Mouse (Mus musculus) hindlimb bud, embryonic 11.5 days (tissue): ENCODE results near the gene Scamp1.

Experiments used
- DNase-seq: peaks from one replicate; pipeline ENCODE4 v3.0.0-alpha.2; 2012; ENCODE audit warnings: low read depth, low spot score; ENCODE audit errors: extremely low spot score

The Scamp1 gene

DNA sequence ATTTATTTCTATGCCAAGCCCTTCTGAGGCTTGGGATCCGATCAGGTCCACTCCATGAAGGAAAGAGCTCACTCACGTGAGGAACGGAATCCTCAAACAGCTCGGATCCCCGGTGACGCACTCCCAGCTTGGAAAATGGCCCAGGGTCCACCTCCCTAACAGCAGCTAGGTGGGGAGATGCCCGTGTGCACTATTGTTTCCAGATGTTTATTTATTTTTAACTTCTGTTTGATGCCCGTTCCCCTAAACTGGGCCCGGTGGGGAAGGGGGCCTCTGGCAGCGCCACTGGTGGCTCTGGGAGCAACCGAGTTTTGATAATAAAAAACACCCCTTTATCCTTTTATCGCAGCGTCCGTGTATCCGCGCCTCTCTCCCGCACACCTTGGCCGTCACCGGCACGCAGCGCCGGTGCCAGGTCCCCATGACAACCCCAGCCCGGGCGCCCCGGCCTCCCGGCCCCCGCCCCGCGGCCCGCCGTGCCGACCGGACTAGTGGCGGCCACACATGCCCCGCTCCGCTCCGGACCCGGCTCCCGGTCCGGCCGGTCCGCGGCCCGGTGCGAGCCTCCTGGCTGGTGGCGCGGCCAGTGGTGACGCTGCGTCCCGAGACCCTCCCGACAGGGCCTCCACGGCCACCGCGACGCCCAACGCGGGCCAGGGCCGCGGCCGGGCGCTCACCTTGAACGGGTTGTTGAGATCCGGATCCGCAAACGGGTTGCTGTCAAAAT, 951 bp downstream of the Scamp1 start:
- no peak for DNase-seq

DNA sequence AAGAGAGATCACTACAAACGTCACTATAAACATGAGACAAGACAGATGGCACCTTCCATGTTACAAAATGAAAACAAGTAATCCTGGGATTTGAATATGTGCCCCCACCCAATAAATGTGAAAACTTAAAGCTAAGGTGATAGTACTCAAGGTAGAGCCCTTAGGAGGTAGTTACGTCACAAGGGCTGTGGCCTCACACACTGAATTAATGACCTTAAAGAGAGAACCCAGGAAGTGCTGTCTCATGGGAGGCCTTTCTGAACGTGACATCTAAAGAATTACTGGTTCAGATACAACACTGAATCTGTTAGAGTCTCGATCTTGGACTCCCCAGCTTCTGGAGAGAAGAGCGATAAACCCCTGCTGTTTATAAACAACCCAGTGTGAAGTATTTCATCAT, 6.2 kb downstream of the Scamp1 start:
- DNase-seq, result no peak

DNA sequence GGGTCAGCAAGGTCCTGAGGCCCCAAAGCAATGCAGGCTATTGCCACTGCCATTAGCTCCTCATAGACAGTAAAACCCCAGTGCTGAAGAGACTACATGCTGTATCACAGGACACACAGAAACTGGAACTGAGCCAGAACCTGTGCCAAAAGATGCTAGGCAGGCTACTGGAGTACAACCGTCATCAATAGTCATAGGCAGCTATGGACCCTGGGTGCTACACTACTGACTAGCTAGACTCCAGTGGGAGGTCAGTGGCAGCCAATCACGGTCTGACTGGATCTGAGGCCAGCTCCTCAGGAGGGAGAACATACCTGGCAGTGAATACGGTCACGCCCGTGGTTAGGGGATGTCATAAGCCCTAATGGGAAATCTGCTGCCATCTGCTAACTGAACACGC, 14.4 kb downstream of the Scamp1 start:
- DNase-seq, result no peak

DNA sequence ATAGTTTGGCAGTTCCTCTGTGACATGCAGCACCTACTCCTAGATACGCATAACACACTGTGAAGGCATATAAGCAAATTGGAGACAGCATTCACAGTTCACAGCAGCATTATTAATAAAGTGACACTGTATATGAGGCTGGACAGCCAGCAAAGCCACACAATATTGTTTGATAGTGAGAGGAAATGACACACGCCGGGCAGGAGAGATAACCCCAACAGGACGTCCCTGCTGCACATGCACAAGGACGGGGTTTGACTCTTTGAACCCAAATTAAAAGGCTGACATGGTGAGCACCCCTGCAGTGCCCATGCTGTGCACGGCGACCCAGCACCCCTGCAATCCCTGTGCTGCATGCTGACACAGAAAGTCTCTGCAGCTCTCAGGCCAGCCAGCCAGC, 17.5 kb downstream of the Scamp1 start:
- DNase-seq, result no peak

DNA sequence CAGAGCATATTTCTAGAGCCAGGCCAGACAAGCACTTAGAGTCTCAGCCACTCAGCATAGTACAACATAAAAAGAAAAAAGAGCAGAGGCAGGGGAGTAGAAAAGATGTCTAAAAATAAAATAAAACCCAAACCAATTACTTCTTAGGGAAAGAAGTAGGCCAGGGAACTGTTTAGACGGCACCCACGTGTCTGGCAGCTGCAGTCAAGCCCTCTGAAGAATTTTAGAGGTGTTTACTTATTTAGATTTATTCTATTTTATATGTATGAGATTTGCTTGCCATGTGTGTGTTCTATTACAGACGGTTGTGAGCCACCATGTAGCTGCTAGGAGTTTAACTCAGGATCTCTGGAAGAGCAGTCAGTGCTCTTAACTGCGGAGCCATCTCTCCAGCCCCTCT, 18.5 kb downstream of the Scamp1 start:
- no peak for DNase-seq

DNA sequence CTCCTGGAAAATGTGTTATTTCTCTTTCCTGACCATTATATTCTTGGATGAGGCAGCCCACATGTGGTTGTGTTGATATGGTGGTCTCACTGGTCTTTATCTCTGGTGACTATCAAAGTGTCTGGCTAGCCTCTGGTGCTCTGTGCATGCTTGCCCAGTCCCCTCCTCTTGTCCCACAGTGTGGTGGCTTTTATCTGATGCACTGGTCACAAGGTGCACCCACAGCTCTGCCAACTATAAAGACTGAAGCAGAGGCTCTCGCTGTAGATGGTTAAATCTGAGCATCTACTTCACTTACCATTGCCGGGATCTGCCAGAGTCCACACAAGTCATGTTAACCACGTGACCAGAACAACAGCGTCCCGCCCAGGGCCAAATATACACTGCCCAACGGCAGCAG, 19.1 kb downstream of the Scamp1 start:
- no peak for DNase-seq

DNA sequence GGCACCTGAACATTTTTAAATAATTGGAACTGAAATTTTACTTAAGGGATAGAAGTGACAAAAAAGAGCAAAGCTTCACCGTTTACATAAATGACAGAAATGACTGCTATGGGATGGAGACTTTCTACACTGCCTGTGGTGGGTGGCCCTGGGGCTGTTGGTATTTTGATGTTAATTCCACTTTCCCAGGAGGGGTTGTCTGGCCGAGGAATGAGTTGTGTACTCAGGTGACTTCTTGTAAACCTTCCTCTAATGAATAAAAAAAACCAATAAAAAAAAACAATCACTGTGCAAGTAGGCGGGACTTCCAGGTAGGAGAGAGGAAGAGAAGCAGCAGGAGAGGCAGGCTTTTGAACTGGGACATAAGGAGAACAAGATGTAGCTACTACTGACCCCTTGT, 20.4 kb downstream of the Scamp1 start:
- DNase-seq, result no peak

DNA sequence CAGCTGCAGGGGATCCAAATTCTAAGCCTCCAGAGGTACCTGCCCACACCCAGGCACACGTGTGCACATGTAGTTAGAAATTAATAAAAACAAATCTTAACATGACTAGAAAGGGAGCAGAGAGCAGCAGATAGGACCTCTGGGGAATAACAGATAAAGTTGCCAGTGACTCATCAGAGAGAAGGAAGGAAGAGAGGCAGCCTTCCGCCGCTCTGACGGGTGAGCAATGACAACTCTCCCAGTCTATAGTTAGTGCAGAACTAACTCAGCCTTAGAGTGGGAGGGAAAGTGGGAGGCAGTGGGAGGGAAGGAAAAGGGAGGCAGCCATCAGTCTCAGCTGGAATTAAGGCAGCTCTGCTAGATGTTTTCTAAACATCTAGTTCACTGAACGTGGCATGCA, 21.7 kb downstream of the Scamp1 start:
- no peak for DNase-seq

DNA sequence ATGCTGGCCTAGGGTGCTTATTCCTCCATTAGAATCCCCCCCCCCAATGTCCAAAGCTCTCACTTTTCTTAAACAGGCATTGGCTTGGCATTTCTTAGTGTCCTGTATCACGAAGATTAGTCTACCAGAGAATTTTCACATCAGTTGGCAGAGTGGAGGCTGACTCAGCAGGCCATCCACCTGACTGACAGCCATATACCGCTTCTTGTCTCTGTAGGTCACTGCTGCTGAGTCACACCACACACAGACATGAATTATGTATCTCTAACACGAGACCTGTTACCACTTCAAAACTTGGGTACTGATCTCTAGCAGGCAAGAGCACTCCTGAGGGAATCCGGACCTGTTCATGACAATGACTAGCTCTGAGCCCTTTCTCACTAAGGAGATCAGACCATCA, 23.1 kb downstream of the Scamp1 start:
- DNase-seq, result no peak

DNA sequence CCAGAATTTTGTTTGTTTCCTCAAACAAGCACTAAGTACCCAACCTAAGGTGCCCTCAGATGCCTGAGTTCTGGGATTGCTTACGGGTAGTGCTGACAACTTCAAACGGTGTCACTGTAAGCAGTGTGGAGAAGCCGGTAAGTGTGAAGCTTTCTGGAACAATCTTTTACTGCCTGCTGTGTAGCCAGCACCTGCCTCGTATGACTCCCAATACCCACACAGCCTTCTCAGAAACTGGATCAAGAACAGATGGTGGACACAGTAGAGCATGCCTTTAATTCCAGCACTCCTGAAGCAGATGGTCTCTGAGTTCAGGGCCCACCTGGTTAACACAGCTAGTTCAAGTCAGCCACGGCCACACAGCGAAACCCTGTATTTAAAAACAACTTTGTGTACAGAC, 24.0 kb downstream of the Scamp1 start:
- DNase-seq, result no peak

DNA sequence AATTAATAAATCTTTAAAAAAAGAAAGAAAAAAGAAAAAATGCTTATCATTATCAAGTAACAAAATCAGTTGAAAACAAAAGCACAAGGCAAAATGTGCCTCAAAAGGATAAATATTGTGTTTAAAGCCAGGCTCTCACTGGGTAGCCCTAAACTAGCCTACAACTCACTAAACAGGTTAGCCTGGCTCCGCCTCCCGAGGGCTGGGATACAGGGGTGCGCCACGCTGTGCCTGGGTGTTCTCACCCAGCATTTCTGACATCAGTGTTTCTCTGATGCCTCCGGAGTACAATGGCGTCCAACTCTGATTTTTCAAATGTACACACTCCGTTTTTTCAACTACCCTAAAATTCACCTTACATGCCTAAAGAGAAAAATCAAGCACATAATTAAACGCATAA, 24.7 kb downstream of the Scamp1 start:
- no peak for DNase-seq

DNA sequence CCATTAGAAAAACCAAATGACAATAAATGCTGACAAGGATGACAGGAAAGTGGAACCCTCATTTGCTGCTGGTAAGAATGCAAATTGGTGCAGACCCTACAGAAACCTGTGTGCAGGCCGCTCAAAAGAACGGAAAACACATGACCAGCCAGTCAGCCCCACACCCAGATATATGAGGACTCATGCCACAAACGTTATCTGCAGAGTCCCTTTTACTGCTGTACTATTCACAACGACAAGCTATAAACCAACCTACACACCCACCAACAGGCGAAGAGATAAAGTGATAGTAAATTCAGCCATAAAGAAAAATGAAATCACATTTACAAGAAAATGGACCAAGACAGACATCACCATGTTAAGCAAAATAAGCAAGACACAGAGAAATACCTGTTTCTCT, 26.4 kb downstream of the Scamp1 start:
- no peak for DNase-seq

DNA sequence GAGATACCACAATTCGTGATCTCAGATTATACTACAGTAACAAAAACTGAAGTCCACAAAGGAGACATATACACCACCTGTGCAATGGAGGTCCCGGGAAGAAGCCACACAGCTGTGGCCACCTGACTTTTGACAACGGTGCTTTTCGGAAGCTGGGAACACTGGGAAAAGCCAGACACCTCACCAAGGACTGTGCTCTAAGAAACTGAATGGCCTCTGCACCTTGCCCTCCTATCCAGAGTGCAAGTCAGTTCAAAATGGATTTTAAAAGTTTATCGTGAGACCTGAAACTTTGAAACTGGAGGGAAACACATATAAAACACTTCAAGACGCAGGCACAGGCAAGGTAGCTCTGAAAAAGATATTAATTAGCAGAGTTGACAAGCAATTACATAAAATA, 27.1 kb downstream of the Scamp1 start:
- DNase-seq, result no peak

DNA sequence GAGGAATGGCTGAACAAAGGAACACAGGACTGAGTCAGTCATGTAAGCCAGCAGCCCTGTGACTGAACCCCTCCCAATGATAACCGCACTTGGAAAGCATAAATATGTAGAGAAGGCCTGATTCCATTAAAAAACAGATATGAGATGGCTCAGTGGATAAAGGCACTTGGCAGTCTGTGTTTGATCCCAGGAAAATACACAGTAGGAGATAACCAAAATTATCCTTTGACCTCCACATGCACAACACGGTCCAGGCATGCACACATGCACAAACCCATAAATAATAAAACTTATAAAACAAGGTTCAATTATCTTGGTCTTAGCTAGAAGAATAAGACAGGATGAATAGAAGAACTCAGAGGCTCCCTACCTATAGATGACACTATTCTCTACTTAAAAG, 27.9 kb downstream of the Scamp1 start:
- no peak for DNase-seq

DNA sequence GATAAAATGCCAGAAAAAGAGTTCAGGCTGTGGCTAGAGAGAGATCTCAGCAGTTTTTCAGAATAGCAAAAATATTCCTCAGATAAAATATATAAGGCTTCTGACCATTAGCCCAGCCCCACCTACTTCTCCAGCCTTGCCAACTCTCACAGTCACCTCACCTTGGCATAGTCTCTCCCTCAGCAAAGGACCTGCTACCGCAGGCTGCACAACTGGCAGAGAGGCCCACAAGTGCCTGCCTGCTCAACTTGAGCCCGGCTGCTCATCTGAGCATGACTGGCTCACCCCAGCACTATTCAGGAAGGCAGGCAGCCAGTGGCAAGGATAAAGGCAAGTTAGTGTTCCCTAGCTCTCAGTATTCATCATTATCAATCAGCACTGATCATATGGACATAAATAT, 30.5 kb downstream of the Scamp1 start:
- no peak for DNase-seq

DNA sequence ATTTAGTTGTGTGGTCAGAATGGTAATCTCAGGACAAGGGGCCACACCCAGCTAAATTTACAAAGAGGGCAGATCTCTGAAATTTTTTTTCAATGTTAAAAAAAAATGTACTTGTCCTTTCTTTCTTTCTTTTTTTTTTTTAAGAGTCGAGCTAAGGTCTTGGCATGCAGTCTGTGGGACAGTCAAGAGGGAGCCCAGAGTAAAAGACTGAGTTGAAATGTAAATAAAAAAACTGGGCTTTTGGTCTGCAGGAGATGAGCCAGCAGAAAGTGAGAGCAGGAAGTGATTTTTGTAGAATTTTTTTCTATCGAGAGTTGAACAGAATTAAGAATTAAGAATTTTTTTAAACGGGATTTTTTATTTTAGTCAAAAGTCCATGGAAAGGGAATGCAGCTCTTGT, 31.4 kb downstream of the Scamp1 start:
- DNase-seq, result no peak

DNA sequence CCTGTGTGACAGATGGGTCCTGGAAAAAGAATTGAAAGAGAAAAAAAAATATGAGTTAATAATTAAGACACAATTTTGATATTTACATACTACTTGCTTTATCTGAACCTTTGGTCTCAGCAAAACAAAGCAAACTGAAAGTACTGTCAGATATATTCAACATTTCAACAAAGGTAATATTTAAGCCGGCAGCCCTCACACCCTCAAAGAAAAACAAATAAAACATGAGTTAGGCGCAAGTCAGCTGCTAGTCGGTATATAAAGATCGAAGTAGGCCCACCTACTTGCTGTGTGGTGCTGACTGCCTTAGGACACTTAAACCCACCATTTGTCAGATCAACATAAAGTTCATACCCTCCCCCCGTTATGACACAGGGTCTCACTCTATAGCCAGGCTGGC, 32.6 kb downstream of the Scamp1 start:
- no peak for DNase-seq

DNA sequence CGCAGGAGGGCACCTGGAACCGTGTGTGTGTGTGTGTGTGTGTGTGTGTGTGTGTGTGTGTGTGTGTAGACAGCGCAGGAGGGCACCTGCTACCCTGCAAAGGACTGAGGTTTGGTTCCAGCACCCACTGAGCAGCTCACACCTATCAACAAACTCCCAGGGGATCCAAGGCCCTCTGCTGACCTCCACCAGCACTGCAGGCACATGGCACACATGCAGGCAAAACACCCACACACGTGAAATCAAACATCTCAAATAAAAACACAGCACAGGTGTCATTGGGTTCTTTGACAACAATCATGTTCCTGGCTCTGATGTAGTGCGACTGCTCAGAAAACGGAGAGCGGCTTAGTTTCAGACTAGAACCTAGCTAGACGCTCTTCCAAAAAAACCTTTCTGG, 34.9 kb downstream of the Scamp1 start:
- DNase-seq, result no peak

DNA sequence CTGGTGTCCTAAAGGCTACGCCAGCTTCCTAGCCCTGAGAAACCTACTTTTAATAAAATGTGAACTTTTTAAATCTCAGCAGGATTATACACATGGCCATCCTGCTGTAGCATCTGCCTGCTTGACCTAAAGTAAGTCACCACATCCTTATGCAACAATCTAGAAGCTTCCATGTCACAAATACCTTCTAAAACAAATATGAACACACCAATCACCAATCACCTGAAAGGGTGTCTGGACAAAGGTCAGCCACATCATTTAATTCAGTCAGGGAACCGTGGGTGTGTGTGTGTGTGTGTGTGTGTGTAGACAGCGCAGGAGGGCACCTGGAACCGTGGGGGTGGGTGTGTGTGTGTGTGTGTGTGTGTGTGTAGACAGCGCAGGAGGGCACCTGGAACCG, 35.5 kb downstream of the Scamp1 start:
- DNase-seq, result no peak

DNA sequence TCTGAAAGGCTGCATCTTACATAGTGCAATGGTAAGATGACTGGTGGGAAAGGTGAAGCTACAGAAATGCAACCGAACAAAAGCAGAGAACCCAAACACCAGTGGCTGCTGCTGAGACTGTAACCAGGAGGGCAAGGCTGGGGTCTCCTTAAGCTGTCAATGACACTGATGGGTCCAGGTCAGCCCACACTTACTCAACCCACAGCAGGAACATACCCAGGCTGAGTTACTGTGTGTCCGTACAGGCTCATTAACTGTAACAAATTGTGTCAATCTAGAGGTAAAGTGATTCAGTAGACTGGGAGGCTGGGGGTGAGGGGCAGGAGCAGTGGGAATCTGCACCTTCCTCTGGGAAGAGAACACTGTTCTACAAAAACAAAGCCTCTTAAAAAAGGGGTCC, 42.8 kb downstream of the Scamp1 start:
- no peak for DNase-seq

DNA sequence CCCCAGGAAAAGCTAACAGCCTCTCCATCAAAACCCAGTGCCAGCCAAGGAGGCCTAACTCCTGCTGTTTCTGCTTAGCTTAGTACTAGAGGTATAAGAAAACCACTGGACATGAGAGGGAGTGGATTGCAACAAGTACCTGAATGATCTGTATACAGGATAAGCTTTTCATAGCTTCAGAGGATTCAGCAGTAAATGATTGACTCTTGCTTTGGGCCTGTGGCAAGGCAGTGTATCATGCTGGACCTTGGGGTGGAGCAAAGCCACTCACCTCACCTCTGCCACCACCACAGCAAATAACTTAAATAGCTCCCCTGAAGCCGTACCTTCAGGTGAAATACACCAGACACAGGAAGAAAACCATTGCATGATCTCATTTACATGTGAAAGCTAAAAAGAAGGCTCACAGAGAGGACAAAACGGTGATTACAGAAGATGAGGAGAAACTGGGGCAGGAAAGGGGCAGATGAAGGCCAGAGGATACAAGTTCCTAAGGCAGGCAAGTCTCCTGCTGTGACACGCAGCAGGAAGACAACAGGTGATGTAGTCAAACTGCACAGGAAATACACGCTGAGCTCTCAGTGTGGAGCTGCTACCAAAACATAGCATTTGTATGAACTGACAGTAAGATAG, 43.6 kb downstream of the Scamp1 start:
- no peak for DNase-seq

DNA sequence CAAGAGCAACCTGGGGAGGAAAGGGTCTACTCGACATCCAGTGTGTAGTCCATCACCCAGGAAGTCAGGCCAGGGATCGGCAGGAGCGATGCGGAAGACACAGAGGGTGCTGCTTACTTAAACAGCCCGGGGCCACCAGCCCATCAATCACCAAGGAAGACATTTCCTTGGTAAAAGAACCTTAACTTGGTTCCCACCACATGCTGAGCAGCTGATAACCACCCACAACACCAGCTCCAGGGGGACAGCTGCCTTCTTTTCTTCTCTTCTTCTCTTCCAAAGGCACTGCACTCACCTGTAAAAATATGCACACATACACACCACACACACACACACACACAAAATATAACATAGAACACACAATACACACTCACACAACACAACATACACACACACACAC, 44.8 kb downstream of the Scamp1 start:
- no peak for DNase-seq

DNA sequence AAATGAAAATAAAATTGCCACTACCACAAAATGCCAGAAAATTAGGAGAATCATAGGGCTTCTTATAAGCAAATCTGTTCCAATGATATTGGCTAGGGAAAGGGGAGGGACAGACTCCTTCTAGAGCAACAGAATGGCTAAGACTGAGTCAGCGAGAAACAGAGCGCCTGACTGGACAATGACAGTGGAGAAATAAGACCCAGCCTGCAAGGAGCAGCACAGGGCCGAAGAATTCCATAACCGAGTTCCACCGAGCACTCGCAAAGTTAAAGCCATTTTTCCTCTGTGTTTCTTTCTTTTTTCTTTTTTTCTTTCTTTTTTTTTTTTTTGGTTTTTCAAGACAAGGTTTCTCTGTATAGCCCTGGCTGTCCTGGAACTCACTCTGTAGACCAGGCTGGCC, 45.5 kb downstream of the Scamp1 start:
- no peak for DNase-seq
